Mouse (Mus musculus) gastrocnemius, adult 2 months (tissue): ENCODE results near the gene Sult1e1. TPM values are rescaled to one million over a fixed set of nuclear protein-coding genes. Genes with fewer than 3 reads are reported as not detected.

Source experiments
- DNase-seq: peaks from one replicate; pipeline ENCODE4 v3.0.0; 2022
- H3K27ac ChIP-seq: fragments of 200-600 bp; 2 replicates; pipeline ENCODE4 v1.8.1; 2022; ENCODE audit warnings: mild to moderate bottlenecking
- H3K4me3 ChIP-seq: fragments of 200-600 bp; 2 replicates; pipeline ENCODE4 v1.8.1; 2022; ENCODE audit warnings: mild to moderate bottlenecking, moderate library complexity
- CTCF ChIP-seq: fragments of 200-600 bp; IDR thresholded peaks from 2 replicates; pipeline ENCODE4 v1.8.1; 2022; ENCODE audit warnings: antibody characterized with exemption, mild to moderate bottlenecking, moderate library complexity
- intact Hi-C: fragments of 180-260 bp; cut with DNase I; formaldehyde crosslinking; loops from one replicate; pipeline ENCODE4 v1.15.1; 2025
- microRNA-seq: library from miRNA; unstranded; fragments of <30 nt; microRNA quantifications from one replicate; pipeline ENCODE4 v1.2.0, GENCODE M21; 2021
- total RNA-seq, 2 experiments: library from RNA; stranded (reverse); gene quantifications; 2 replicates each; pipeline ENCODE4 v1.2.3; 2021

Gene Sult1e1
- total RNA-seq, 2 experiments from 2014 or later: 0.26 TPM; not detected in 1

DNA sequence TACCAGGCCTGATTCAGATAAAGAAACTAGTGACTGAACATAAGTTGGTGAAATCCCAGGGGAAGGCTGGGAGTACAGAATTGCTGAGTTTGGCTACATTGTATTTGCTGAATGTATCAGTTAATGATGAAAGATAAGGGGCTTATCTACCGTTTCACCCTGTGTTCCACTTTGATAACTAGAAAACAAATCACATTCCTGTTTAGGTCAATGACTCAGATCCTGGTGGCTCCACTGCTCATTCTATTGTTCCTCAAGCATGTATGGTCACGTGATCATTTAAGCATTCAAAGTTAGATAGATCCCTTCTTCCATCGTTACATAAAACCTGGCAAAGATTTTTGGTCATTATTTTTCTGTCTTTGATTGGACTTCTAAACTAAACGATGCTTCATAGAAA, 28.9 kb downstream of the Sult1e1 start:
- DNase-seq: no peak
- no peak for TF ChIP-seq CTCF
- intact Hi-C loops: no loop called here
- no peak overlapping the region for H3K4me3 ChIP-seq
- no peak overlapping the region for H3K27ac ChIP-seq

DNA sequence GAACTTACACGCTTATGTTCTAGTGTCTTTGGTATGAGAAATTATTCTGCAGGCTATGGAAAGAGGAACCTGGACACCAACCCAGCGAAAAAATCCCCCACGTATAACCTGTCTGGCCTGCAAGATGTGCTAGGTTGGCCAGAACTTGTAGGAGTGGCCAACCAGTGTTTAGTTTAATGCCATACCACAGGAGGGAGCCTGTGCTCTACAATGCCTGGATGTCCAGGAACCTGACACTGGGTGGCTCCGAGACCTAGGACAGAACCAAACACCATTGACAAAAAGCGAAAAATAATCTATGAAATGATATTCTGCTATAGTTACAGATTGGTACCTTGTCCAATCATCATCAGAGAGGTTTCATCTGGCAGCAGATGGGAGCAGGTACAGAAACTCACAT, 31.2 kb downstream of the Sult1e1 start:
- intact Hi-C loops: no loop called here
- DNase-seq: no peak
- TF ChIP-seq CTCF: no peak
- Histone ChIP-seq H3K4me3 (no peak overlapping the region), H3K27ac (no peak overlapping the region)

DNA sequence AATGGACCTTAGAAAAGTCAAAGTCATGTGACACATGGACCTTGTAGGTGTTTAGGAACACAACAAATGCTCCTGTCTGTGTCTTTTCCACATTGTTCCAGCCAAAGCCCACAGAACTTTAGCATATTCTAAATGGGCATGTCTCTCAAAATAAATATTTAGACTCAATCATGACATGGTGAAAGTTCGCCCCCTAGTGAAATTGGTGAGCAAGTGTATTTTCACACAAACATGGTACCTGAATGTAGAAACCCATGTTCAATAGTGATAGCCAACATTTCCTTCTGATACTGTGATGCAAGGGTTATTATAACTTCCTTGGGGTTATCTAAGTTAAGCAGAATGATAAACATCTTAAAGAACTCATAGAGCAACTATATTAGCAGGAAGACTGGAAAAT, 40.5 kb downstream of the Sult1e1 start:
- intact Hi-C loops: no loop called here
- H3K4me3 ChIP-seq: no peak overlapping the region
- DNase-seq: no peak
- no peak for TF ChIP-seq CTCF
- H3K27ac ChIP-seq: no peak overlapping the region

DNA sequence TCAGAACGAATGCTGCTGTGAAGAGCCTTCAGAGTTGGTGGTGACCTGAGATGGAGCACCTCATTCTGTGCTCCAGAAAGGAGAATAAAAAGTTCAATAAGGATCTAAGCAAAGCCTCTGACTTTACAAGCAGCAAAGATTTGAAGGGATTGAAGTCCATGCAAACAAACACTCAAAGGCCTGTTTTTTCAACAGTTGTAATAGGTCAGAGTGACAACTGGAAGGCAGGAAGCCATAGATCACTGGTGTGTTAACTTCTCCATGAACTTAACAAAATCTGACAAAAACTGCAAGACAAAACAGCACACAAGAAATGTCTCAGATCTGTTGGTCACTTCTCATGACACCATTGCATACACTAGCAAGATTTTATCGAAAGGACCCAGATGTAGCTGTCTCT, 53.3 kb downstream of the Sult1e1 start, which contains the start of gene Sult1b1:
Gene Sult1b1 (minus strand): TSS at position 85 of the 400 bp plus-strand sequence.
- no peak for TF ChIP-seq CTCF
- DNase-seq: no peak
- Histone ChIP-seq H3K4me3 (no peak within 1 kb of the TSS), H3K27ac (no peak within 1 kb of the TSS)
- intact Hi-C loops: no loop called here

DNA sequence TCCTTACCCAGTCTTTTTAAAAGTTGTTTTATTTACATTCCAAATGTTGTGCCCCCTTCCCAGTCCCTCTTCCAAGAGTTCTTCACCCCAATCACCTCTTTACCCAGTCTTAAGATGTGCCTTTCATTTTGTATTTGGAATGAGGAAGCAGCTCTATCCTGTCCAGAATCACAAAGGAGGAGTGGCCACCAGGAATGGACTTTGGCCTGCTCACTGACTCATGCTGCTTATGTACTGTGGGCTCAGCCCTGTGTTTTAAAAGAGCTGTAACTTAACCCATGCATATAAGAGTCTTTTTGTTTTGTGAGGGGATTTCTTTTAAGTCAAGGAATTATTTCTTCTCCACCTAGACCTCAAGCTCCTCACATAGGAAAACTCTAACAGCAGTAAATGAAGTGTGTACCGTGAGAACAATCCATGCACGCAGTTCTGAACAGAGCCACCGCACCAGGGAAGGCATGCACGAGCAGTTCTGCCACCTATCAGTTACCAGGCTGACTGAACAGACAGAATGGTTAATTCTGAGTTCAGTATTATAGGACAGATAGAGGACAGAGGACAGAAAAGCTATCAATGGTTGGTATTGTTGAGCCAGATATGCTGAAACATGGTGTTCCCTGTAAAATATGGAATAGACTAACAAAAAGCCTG, 55.3 kb downstream of the Sult1e1 start:
- Histone ChIP-seq H3K4me3 (no peak overlapping the region), H3K27ac (no peak overlapping the region)
- no peak for TF ChIP-seq CTCF
- no peak for DNase-seq
- intact Hi-C loops: no loop called here

DNA sequence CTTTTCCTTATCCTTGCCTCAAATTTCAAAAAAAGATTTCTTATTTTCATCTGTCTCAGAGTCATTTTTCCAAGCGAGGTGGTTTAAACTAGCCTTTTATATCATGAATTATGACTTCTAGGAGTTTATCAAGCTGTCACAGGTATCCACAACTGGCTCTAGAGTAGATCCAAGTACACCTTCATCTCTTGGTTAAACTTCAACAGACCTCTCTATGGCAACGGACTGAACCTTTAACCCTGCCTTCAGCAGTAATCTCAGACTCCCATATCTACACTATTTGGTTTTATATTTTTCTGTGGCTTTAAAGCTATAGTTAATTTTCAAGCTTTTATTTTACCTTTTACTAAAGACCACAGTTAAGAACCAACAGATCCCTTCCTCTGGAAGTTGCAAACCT, 59.1 kb downstream of the Sult1e1 start:
- intact Hi-C loops: no loop called here
- Histone ChIP-seq H3K4me3 (no peak overlapping the region), H3K27ac (no peak overlapping the region)
- no peak for TF ChIP-seq CTCF
- no peak for DNase-seq

Small RNA genes within 50 kb of the gene (microRNA-seq; reads per million reads assigned to microRNA genes)
- not detected for gene Mir3969

Other genes with a start within 250 kb of the Sult1e1 start
- not detected for gene Ugt2b38, start 167.4 kb downstream of the Sult1e1 start, total RNA-seq
- not detected for gene Ugt2a2, start 109.3 kb downstream of the Sult1e1 start, total RNA-seq
- gene Gm43638, start 104.8 kb downstream of the Sult1e1 start, total RNA-seq: not detected
- gene Ugt2a1, start 100.7 kb downstream of the Sult1e1 start, total RNA-seq: not detected
- not detected for gene Sult1b1, start 53.4 kb downstream of the Sult1e1 start, total RNA-seq
- gene Sult1d1, start 22.6 kb downstream of the Sult1e1 start, total RNA-seq: not detected
- not detected for gene Csn1s1, start 74.6 kb upstream of the Sult1e1 start, total RNA-seq
- gene Csn2, start 108.0 kb upstream of the Sult1e1 start, total RNA-seq: not detected
- not detected for gene Csn1s2a, start 183.0 kb upstream of the Sult1e1 start, total RNA-seq
- not detected for gene Csn1s2b, start 216.5 kb upstream of the Sult1e1 start, total RNA-seq
- gene Prr27, start 234.1 kb upstream of the Sult1e1 start, total RNA-seq: not detected